Mouse (Mus musculus) MEL (cell line): Measurements from ENCODE around the gene Inpp4b.

Experiments
- HCFC1 ChIP-seq: IDR thresholded peaks from 2 replicates; pipeline ENCODE4 v1.6.1; 2012; ENCODE audit warnings: low read depth, mild to moderate bottlenecking, inconsistent platforms, low read length, improper control_type of control experiment, moderate library complexity
- TAL1 ChIP-seq: IDR thresholded peaks from 2 replicates; pipeline ENCODE4 v1.6.1; 2012; ENCODE audit warnings: mild to moderate bottlenecking, inconsistent platforms, low read length, moderate library complexity, mixed read lengths

- TF ChIP-seq HCFC1 (no peak), TAL1 (no peak)
These were observed 482.6 kb downstream of the Inpp4b start for GRCm38 (mm10) chr8:81824975-81825374.
